22 mouse cellular contexts compared by ENCODE assay signal in genomic region chr11:51833393-51834066, GRCm38 (mm10). TPM values are rescaled to one million over a fixed set of nuclear protein-coding genes. Genes with fewer than 3 reads are reported as not detected.
DNase-seq lines count a peak whose midpoint lies in the region; ATAC-seq and TF ChIP-seq lines count a peak whose summit lies in the region.
"Had no signal": no experiment of that assay in that cellular context is flagged by ENCODE, and none has a peak within 500 bp of the region (broad histone marks: within the 10 kb centered on the region; RNA-seq: fewer than 3 reads in every experiment).

No protein-coding gene starts in this region.

- H3K9ac ChIP-seq in hindbrain, postnatal 0 days (replicated peaks; ENCODE audit: low read length) = no peak overlapping the region
- no peak overlapping the region for H3K9ac ChIP-seq in hindbrain, embryonic 12.5 days
- H3K9ac ChIP-seq: forebrain, postnatal 0 days; hindbrain, embryonic 15.5 days; stomach, embryonic 15.5 days had no signal

- H3K36me3 ChIP-seq in hindbrain, postnatal 0 days (ENCODE audit: insufficient read depth, low read length) = 0 out of 2 replicates have a peak, but pooled peaks cover 4% of the 10 kb centered on the region
- no peaks in the 10 kb centered on the region for H3K36me3 ChIP-seq in hindbrain, embryonic 12.5 days
- H3K36me3 ChIP-seq in spleen, adult 2 months (ENCODE audit: control insufficient read depth, insufficient read depth, low read length) = peaks cover 19% of the 10 kb centered on the region
- H3K36me3 ChIP-seq: embryonic facial prominence, embryonic 10.5 days; heart, embryonic 10.5 days; hindbrain, embryonic 15.5 days had no signal

- peaks cover 10% of the 10 kb centered on the region; the same call in 1 of the 2 replicates for H3K4me1 ChIP-seq in hindbrain, postnatal 0 days (ENCODE audit: insufficient read depth, low read length)
- H3K4me1 ChIP-seq in hindbrain, embryonic 12.5 days = peaks cover 9% of the 10 kb centered on the region
- H3K4me1 ChIP-seq in spleen, adult 2 months (ENCODE audit: control insufficient read depth, insufficient read depth, insufficient read length) = peaks cover 5% of the 10 kb centered on the region; the same call in 1 of the 2 replicates
- H3K4me1 ChIP-seq: stomach, embryonic 15.5 days had no signal

- 93% methylated on average over 10 of the region's 10 CpGs for WGBS in hindbrain, postnatal 0 days
- 89% methylated on average over 10 of the region's 10 CpGs for WGBS in hindbrain, embryonic 12.5 days
- 74% methylated on average over 10 of the region's 10 CpGs for WGBS in spleen, adult 2 months

- no peaks in the 10 kb centered on the region for H3K9me3 ChIP-seq in hindbrain, postnatal 0 days (ENCODE audit: low read length)
- H3K9me3 ChIP-seq in hindbrain, embryonic 12.5 days (replicated peaks) = no peaks in the 10 kb centered on the region
- H3K9me3 ChIP-seq: embryonic facial prominence, embryonic 10.5 days; heart, embryonic 10.5 days; hindbrain, embryonic 15.5 days; stomach, embryonic 15.5 days had no signal

- no peak for TF ChIP-seq CTCF in hindbrain, postnatal 0 days (IDR thresholded peaks at IDR 0.05; ENCODE audit: low read depth)
- no peak for TF ChIP-seq CTCF in spleen, adult 2 months (IDR thresholded peaks at IDR 0.05; ENCODE audit: extremely low read depth, insufficient read depth, insufficient read length, insufficient replicate concordance)

- H3K4me2 ChIP-seq in hindbrain, postnatal 0 days (ENCODE audit: low read depth, low read length) = no peak overlapping the region
- H3K4me2 ChIP-seq in hindbrain, embryonic 12.5 days (replicated peaks) = no peak overlapping the region
- H3K4me2 ChIP-seq: hindbrain, embryonic 15.5 days; stomach, embryonic 15.5 days had no signal

- no peaks in the 10 kb centered on the region for H3K27me3 ChIP-seq in hindbrain, postnatal 0 days (ENCODE audit: insufficient read depth, low read length)
- no peaks in the 10 kb centered on the region for H3K27me3 ChIP-seq in hindbrain, embryonic 12.5 days
- no peaks in the 10 kb centered on the region for H3K27me3 ChIP-seq in spleen, adult 2 months (ENCODE audit: control insufficient read depth, insufficient read depth, low read length)
- H3K27me3 ChIP-seq: hindbrain, embryonic 15.5 days; stomach, embryonic 15.5 days had no signal

- H3K27ac ChIP-seq in hindbrain, postnatal 0 days = 0 out of 2 replicates have a peak overlapping the region, but pooled peaks have one; percentile 32
- no peak overlapping the region for H3K27ac ChIP-seq in hindbrain, embryonic 12.5 days
- H3K27ac ChIP-seq in spleen, adult 2 months (ENCODE audit: insufficient read depth, low read length) = peak overlapping the region; percentile 24
- H3K27ac ChIP-seq: embryonic facial prominence, embryonic 10.5 days; heart, embryonic 10.5 days; hindbrain, embryonic 15.5 days; stomach, embryonic 15.5 days had no signal

- ATAC-seq in hindbrain, postnatal 0 days = no peak
- ATAC-seq in hindbrain, embryonic 12.5 days (ENCODE audit: low FRiP score) = no peak
- ATAC-seq in granulocyte monocyte progenitor cell, adult 5-6 weeks (replicated peaks; ENCODE audit: poor library complexity, severe bottlenecking) = peak; percentile 50
- ATAC-seq: forebrain, postnatal 0 days had no signal

- no peak overlapping the region for H3K4me3 ChIP-seq in hindbrain, postnatal 0 days (ENCODE audit: low read length)
- no peak overlapping the region for H3K4me3 ChIP-seq in hindbrain, embryonic 12.5 days
- no peak overlapping the region for H3K4me3 ChIP-seq in spleen, adult 2 months (ENCODE audit: extremely low read depth, insufficient read depth, insufficient read length)
- H3K4me3 ChIP-seq: embryonic facial prominence, embryonic 10.5 days; heart, embryonic 10.5 days; hindbrain, embryonic 15.5 days; stomach, embryonic 15.5 days had no signal

- DNase-seq in hindbrain, postnatal 0 days (ENCODE audit: low spot score) = no peak
- no peak for DNase-seq in spleen, adult 2 months (ENCODE audit: low read depth in 1 of 2, low spot score in 2 of 2)
- no peak for DNase-seq in spleen, adult 18-20 months
- DNase-seq in embryo, embryonic 10 days (ENCODE audit: low spot score) = no peak
- DNase-seq in yolk sac, embryonic 10.5 days (ENCODE audit: low spot score) = no peak
- DNase-seq in frontal cortex, postnatal 25 days (ENCODE audit: low spot score in 2 of 2) = no peak
- DNase-seq: adrenal gland, postnatal 36 days; cerebellum, adult 11-12 months; forebrain, postnatal 0 days; heart, postnatal 4 days; kidney, postnatal 4 days; lung, adult 2 months; lung, postnatal 36 days; midbrain, embryonic 14.5 days; right cerebral cortex, postnatal 14 days; thymus, postnatal 25 days had no signal

- no peak for TF ChIP-seq POLR2A in spleen, adult 2 months (IDR thresholded peaks at IDR 0.05; ENCODE audit: low read depth, low read length)

RNA-seq across cellular contexts. Expression of gene Jade2, which starts 23.9 kb away (rescaled TPM):
- 3.1 and 4.3 TPM in 2 replicates for total RNA-seq in hindbrain, postnatal 0 days (2014; rRNA removed)
- polyA plus RNA-seq in hindbrain, postnatal 0 days (2015; fragmentation: Nextera tagmentation; extraction: Ambion mirVana) = 1.1 and 1.2 TPM in 2 replicates
- polyA plus RNA-seq in hindbrain, embryonic 12.5 days (2016; fragmentation: Nextera tagmentation; extraction: Ambion mirVana) = 0.83 and 1.0 TPM in 2 replicates
- 24.8 and 27.2 TPM in 2 replicates for polyA plus RNA-seq in spleen, adult 2 months (2012; rRNA removed)
- total RNA-seq in granulocyte monocyte progenitor cell, adult 5-6 weeks (2014; fragmentation: Nextera tagmentation) = 6.3 and 9.3 TPM in 2 replicates
- total RNA-seq in granulocyte monocyte progenitor cell, adult 5-6 weeks (2017) = 6.6 and 8.5 TPM in 2 replicates

Comparison
In these comparisons a context has a peak if more than half of its experiments do, and no peak if none do; other contexts are left out.
1. RNA of gene Jade2, which starts 23.9 kb away (polyA plus RNA-seq): 24.8 to 27.2 TPM in spleen, adult 2 months; 1.1 to 1.2 TPM in hindbrain, postnatal 0 days and 0.83 to 1.0 TPM in hindbrain, embryonic 12.5 days; every median in the first group is over 10 times any median in the second.